Mouse (Mus musculus) midbrain, embryonic 16.5 days (tissue): ENCODE results near the gene Il1rn. TPM values are rescaled to one million over a fixed set of nuclear protein-coding genes. Genes with fewer than 3 reads are reported as not detected.

Experiments
- ATAC-seq: fragments of 200-750 bp; cut with Nextera tagmentation; 2 replicates; pipeline ENCODE4 v1.8.0; 2017; ENCODE audit warnings: moderate TSS enrichment
- H3K27ac ChIP-seq: fragments of 300-500 bp; sonication (generic); 2 replicates; pipeline ENCODE4 v1.5.1; 2014; ENCODE audit warnings: mild to moderate bottlenecking, low read length, mixed read lengths
- H3K27me3 ChIP-seq: fragments of 300-500 bp; sonication (generic); 2 replicates; pipeline ENCODE4 v1.6.1; 2014; ENCODE audit warnings: low read depth, low read length, mixed read lengths; ENCODE audit not compliant: control insufficient read depth, insufficient read depth
- H3K36me3 ChIP-seq: fragments of 300-500 bp; sonication (generic); 2 replicates; pipeline ENCODE4 v1.6.1; 2014; ENCODE audit warnings: mild to moderate bottlenecking, low read length, moderate library complexity, mixed read lengths; ENCODE audit not compliant: control insufficient read depth, insufficient read depth
- H3K4me1 ChIP-seq: fragments of 300-500 bp; sonication (generic); 2 replicates; pipeline ENCODE4 v1.6.1; 2014; ENCODE audit warnings: mild to moderate bottlenecking, low read length, mixed read lengths; ENCODE audit not compliant: control insufficient read depth, insufficient read depth
- H3K4me2 ChIP-seq: fragments of 300-500 bp; sonication (generic); 2 replicates; pipeline ENCODE4 v1.6.1; 2014; ENCODE audit warnings: mild to moderate bottlenecking, low read length, mixed read lengths
- H3K4me3 ChIP-seq: fragments of 300-500 bp; sonication (generic); 2 replicates; pipeline ENCODE4 v1.5.1; 2014; ENCODE audit warnings: low read depth, mild to moderate bottlenecking, low read length, moderate library complexity, mixed read lengths
- H3K9ac ChIP-seq: fragments of 300-500 bp; sonication (generic); 2 replicates; pipeline ENCODE4 v1.6.1; 2014; ENCODE audit warnings: low read depth, low read length, mixed read lengths
- H3K9me3 ChIP-seq: fragments of 300-500 bp; sonication (generic); replicated peaks from 2 replicates; pipeline ENCODE4 v1.6.1; 2014; ENCODE audit warnings: mild to moderate bottlenecking, low read length, mixed read lengths; ENCODE audit not compliant: control insufficient read depth, poor library complexity, severe bottlenecking
- WGBS: fragments of 180-500 bp; shearing (Covaris S2); extraction: QIAGEN DNeasy Blood & Tissue Kit; methylation state at CpG from one replicate; pipeline ENCODE4 v1.1.7; 2014; 5-methylcytosine and 5-hydroxymethylcytosine counted together
- polyA plus RNA-seq: library from polyadenylated mRNA; unstranded; fragments of >200 nt; fragmentation: Nextera tagmentation; extraction: Ambion mirVana; gene quantifications from 2 replicates; pipeline ENCODE4 v1.2.1, GENCODE M21; 2015

Il1rn gene
- polyA plus RNA-seq, 1 experiment from 2014 or later, result not detected

DNA sequence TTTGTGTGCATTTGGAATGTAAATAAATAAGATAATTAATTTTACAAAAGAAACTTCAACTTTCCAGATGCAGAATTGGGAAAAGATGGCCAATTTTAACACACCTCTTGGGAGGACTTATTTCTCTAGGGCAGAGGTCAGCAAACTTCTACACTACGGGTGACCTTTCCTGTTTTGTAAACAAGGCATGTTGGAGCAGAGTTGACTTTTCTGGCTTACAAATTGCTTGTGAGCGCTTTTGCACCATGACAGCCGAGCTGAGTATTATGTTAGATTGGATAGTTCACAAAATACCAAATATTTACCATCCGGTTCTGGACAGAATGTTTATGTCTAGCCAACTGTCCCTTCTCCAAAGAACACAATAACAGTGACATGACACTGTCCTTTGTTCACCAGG lies 8.0 kb downstream of the Il1rn start:
- Histone ChIP-seq H3K9ac (no peak overlapping the region), H3K4me3 (no peak overlapping the region), H3K4me1 (no peaks in the 10 kb centered on the region), H3K27ac (no peak overlapping the region), H3K9me3 (no peaks in the 10 kb centered on the region), H3K36me3 (no peaks in the 10 kb centered on the region), H3K27me3 (no peaks in the 10 kb centered on the region), H3K4me2 (no peak overlapping the region)
- 78% methylated on average over 4 of the region's 4 CpGs for WGBS
- no peak for ATAC-seq

DNA sequence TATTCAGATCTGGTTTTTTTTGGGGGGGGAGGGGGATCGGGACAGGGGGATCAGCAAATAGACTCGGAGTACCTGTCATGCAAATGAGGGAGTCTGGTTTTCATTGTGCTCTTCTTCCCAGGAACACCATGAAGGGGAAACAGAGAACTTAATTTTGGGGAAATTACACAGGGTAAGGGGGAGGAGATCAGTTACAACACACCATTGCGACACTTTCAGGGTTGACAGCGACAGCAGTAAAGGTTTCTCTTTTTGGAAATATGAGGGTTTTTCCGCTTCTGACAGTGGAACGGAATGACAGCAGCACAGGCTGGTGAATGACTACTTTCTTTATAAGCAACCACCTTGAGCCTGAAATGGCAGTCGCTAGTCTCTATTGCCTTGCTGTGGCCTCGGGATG lies 8.4 kb downstream of the Il1rn start:
- H3K4me3 ChIP-seq, result no peak overlapping the region
- H3K4me2 ChIP-seq, result no peak overlapping the region
- no peaks in the 10 kb centered on the region for H3K9me3 ChIP-seq
- no peak overlapping the region for H3K9ac ChIP-seq
- no peak for ATAC-seq
- no peaks in the 10 kb centered on the region for H3K27me3 ChIP-seq
- WGBS, result 68% methylated on average over 8 of the region's 8 CpGs
- no peaks in the 10 kb centered on the region for H3K36me3 ChIP-seq
- no peak overlapping the region for H3K27ac ChIP-seq
- no peaks in the 10 kb centered on the region for H3K4me1 ChIP-seq

DNA sequence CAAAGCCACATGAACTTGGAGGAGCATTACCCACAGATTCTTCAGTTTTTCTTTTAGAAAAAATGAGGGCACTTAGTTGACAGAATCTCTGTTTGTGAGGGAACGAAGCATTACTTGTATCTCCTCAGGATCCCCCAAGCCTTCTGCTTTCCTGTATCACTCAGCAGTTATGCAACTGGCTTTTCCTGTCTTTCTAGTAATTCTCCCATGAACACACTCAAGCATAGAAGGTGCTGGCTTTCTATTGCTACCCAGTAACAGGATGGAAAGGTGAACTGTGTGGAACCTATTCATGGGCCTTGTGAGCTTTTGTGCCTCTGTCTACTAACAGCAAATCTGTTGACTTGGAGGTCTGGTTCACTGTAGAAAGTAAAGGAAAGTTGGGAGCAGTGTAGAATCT lies 11.3 kb downstream of the Il1rn start:
- H3K36me3 ChIP-seq, result no peaks in the 10 kb centered on the region
- no peaks in the 10 kb centered on the region for H3K27me3 ChIP-seq
- no peak for ATAC-seq
- no peaks in the 10 kb centered on the region for H3K9me3 ChIP-seq
- no peak overlapping the region for H3K4me3 ChIP-seq
- H3K4me1 ChIP-seq, result no peaks in the 10 kb centered on the region
- no peak overlapping the region for H3K4me2 ChIP-seq
- 88% methylated on average over 1 of the region's 1 CpGs for WGBS
- no peak overlapping the region for H3K9ac ChIP-seq
- H3K27ac ChIP-seq, result no peak overlapping the region

DNA sequence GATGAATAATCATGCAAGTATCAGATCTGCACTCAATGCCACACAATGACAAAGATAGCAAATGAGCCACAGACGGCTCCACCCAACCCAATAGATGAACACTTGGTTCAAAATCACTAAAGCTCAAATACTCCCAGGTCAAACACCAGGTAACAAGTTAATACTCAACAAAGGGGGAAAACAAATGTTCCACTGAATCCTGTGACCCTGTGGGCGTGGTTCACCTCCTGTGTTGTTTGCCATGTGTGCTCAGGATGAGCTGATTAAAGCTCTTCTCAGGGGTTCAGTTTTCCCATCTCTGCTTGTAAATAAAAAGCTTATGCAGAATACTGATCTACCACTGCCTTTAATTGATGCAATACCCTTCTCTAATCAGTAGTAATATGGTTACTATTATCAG lies 14.5 kb downstream of the Il1rn start:
- H3K9ac ChIP-seq, result no peak overlapping the region
- no peaks in the 10 kb centered on the region for H3K4me1 ChIP-seq
- 84% methylated on average over 2 of the region's 2 CpGs for WGBS
- no peak for ATAC-seq
- no peaks in the 10 kb centered on the region for H3K9me3 ChIP-seq
- H3K36me3 ChIP-seq, result no peaks in the 10 kb centered on the region
- H3K27me3 ChIP-seq, result no peaks in the 10 kb centered on the region
- no peak overlapping the region for H3K4me3 ChIP-seq
- H3K27ac ChIP-seq, result no peak overlapping the region
- H3K4me2 ChIP-seq, result no peak overlapping the region

DNA sequence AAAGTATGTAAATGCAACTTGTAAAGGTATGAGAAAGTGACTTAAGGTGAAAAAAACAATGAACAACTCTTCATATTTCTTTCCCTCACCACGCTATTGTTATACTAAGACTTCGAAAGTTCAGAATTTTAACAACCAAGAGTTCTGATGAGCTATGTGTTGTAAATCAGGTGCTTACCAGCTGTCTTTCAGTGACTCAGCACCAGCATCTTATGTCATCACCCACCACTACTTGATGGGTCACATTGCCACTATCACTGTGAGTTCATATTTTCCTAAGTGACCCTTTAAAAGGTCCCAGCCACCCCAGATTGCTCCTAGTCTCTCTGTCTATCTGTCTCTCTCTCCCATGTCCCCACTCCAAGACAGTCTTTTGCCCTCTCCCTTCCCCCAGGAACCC lies 16.4 kb downstream of the Il1rn start:
- H3K4me3 ChIP-seq, result no peak overlapping the region
- 91% methylated on average over 2 of the region's 2 CpGs for WGBS
- ATAC-seq, result no peak
- no peaks in the 10 kb centered on the region for H3K36me3 ChIP-seq
- no peak overlapping the region for H3K4me2 ChIP-seq
- no peaks in the 10 kb centered on the region for H3K27me3 ChIP-seq
- no peaks in the 10 kb centered on the region for H3K9me3 ChIP-seq
- H3K27ac ChIP-seq, result no peak overlapping the region
- H3K9ac ChIP-seq, result no peak overlapping the region
- no peaks in the 10 kb centered on the region for H3K4me1 ChIP-seq

DNA sequence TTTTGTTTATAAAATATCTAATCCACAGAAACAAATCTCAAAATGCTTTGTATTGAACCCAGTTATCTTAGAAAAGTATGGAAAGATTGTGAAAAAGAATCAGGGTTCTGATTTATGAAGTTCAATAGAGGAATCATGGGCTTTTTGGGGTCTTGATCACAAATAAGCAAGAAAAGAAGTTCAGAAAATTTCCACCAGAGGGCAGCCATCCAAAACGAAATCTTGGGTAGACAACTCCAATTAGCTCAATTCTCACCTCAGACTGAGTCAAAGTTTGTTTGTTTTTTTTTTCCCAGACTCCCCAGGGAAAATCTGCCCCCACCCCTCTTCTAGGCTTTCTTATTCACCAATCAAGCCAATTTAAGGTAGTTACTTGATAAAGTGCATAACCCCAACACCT lies 21.0 kb downstream of the Il1rn start:
- Histone ChIP-seq H3K4me2 (no peak overlapping the region), H3K4me3 (no peak overlapping the region), H3K27me3 (no peaks in the 10 kb centered on the region), H3K9ac (no peak overlapping the region), H3K4me1 (no peaks in the 10 kb centered on the region), H3K36me3 (no peaks in the 10 kb centered on the region), H3K9me3 (no peaks in the 10 kb centered on the region), H3K27ac (no peak overlapping the region)
- WGBS, result 12% methylated on average over 1 of the region's 1 CpGs
- no peak for ATAC-seq

DNA sequence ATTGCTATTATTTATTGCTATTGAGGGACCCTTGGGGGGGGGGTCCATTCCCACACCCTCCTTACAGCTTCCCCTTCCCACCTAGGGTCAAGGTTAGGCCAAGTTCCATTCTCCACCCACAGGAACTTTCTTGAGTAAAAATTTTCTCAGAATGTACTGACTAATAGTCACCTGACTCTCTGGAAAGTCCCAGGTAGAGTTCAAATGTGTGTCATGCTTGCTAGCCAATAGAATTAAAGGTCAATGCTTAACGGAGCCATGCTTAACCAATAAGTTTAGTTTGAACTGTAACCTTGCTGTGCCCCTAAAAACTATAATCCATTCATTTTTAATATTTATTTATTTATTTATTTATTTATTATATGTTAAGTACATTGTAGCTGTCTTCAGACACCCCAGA lies 22.7 kb downstream of the Il1rn start:
- Histone ChIP-seq H3K9me3 (no peaks in the 10 kb centered on the region), H3K9ac (no peak overlapping the region), H3K27ac (no peak overlapping the region), H3K27me3 (no peaks in the 10 kb centered on the region), H3K4me3 (no peak overlapping the region), H3K36me3 (no peaks in the 10 kb centered on the region), H3K4me1 (no peaks in the 10 kb centered on the region), H3K4me2 (no peak overlapping the region)
- 100% methylated on average over 1 of the region's 1 CpGs for WGBS
- no peak for ATAC-seq

DNA sequence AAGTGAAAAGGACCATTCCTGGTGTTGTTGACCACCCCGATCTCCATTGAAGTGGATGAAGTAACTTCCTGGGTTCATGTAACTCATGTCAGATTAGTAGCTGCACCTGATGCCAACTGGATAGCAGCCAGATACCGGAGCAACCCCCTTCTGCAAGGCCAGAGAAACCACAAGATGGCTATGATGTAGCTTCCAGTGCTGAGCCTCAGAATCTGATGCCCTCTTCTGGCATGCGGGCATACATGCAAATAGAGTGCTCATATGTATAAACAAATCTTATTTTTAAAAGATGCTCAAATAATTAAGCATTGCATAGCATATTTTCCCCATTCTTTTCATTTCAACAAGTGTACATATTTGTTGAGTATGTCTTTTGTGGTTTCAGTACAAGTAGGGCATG lies 27.2 kb downstream of the Il1rn start:
- Histone ChIP-seq H3K36me3 (no peaks in the 10 kb centered on the region), H3K9me3 (no peaks in the 10 kb centered on the region), H3K27me3 (no peaks in the 10 kb centered on the region), H3K4me2 (no peak overlapping the region), H3K9ac (no peak overlapping the region), H3K4me1 (peaks cover 4% of the 10 kb centered on the region; the same call in 1 of the 2 replicates), H3K4me3 (no peak overlapping the region), H3K27ac (no peak overlapping the region)
- 80% methylated on average over 3 of the region's 3 CpGs for WGBS
- no peak for ATAC-seq

DNA sequence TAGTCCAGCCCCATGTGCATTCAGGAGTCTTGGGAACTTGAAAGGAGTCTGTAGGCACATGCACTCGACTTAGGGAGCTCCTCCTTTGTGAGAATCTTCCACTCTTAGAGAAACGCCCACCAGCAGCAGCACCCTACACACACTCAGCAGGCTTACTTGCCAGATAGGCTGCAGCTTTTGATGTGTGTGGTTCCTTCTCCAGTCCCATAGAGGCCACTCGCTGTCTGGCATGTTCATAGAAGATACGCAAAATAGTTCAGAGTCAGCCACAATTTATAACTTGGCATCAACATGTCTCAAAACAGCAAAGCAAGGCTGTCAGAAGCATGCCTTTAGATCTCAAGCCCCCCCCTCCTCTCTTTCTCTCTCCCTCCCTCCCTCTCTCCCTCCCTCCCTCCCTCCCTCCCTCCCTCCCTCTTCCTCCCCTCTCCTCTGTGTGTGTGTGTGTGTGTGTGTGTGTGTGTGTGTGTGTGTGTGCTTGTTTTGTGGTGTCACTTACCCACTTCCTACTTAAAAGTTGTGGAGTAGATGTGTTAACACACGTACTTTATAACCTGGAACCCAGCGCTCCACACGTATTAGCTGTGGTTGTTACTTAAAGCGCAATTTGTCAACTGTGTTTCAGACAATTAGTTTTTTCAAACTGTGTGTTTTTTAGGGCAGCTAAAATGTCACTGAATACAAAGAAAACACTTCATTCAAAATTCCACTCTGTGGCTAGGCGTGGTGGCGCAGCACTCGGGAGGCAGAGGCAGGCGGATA lies 29.7 kb downstream of the Il1rn start:
- H3K9me3 ChIP-seq, result no peaks in the 10 kb centered on the region
- no peaks in the 10 kb centered on the region for H3K27me3 ChIP-seq
- H3K4me1 ChIP-seq, result peaks cover 4% of the 10 kb centered on the region; the same call in 1 of the 2 replicates
- H3K4me3 ChIP-seq, result no peak overlapping the region
- no peak overlapping the region for H3K27ac ChIP-seq
- no peak overlapping the region for H3K4me2 ChIP-seq
- no peak overlapping the region for H3K9ac ChIP-seq
- 80% methylated on average over 12 of the region's 12 CpGs for whole genome bisulfite sequencing
- H3K36me3 ChIP-seq, result no peaks in the 10 kb centered on the region
- no peak for ATAC-seq
